Mouse (Mus musculus) heart, adult 11 months (tissue): ENCODE results near the gene Efcab11.

Experiments used
- DNase-seq: peaks from one replicate; pipeline ENCODE4 v3.0.0; 2022

Efcab11 gene

GRCm38 (mm10) chr12:99669976-99670761 lies 214.1 kb downstream of the Efcab11 start:
- DNase-seq: peak; percentile 93

GRCm38 (mm10) chr12:99654991-99655880 lies 229.0 kb downstream of the Efcab11 start:
- DNase-seq: peak; percentile 88

GRCm38 (mm10) chr12:99652459-99652858 lies 231.8 kb downstream of the Efcab11 start:
- peak; percentile 39 for DNase-seq

- DNase-seq: peak; percentile 80
Observed at GRCm38 (mm10) chr12:99649732-99650131, 234.5 kb downstream of the Efcab11 start.

GRCm38 (mm10) chr12:99648781-99649180 lies 235.5 kb downstream of the Efcab11 start:
- DNase-seq: peak; percentile 52

GRCm38 (mm10) chr12:99646556-99647354 lies 237.5 kb downstream of the Efcab11 start:
- DNase-seq: peak; percentile 95

GRCm38 (mm10) chr12:99645418-99645817 lies 238.8 kb downstream of the Efcab11 start:
- peak; percentile 93 for DNase-seq

GRCm38 (mm10) chr12:99644966-99645365 lies 239.3 kb downstream of the Efcab11 start:
- peak; percentile 87 for DNase-seq
